26 mouse cellular contexts compared by ENCODE assay signal in the genomic region with DNA sequence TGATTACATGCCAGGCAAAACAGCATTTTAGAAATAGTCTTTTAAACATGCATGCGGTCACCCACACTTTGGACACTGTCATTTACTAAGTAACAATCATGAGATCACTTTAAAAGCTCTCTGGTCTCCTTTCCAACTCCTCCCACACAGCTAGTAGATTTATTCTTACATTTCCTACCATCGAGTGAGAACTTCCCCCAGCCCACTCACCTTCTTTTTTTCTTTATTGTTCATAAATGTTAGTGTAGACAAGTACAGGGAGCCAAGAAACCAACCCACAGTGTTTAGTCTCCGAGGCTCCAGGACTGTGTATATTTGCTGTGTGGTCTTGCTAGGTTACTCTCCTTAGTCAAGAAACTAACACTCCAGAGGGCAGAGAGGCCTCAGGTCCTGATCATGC. TPM values are rescaled to one million over a fixed set of nuclear protein-coding genes. Genes with fewer than 3 reads are reported as not detected.
A peak's percentile ranks its signal among the peaks of the same experiment; 100 is the strongest.
DNase-seq lines count a peak whose midpoint lies in the region; ATAC-seq and TF ChIP-seq lines count a peak whose summit lies in the region.
"Had no signal": no experiment of that assay in that cellular context is flagged by ENCODE, and none has a peak within 500 bp of the region (broad histone marks: within the 10 kb centered on the region; RNA-seq: fewer than 3 reads in every experiment).

No protein-coding gene starts in this region.

- 85% methylated on average over 3 of the region's 3 CpGs for WGBS in hindbrain, embryonic 13.5 days
- WGBS in hindbrain, embryonic 11.5 days = 89% methylated on average over 3 of the region's 3 CpGs
- 41% methylated on average over 3 of the region's 3 CpGs for WGBS in lung, embryonic 15.5 days
- WGBS in lung, postnatal 0 days = 27% methylated on average over 3 of the region's 3 CpGs

- H3K9me3 ChIP-seq in hindbrain, embryonic 13.5 days = no peaks in the 10 kb centered on the region
- H3K9me3 ChIP-seq in hindbrain, embryonic 11.5 days (ENCODE audit: control insufficient read depth, low read length) = no peaks in the 10 kb centered on the region
- no peaks in the 10 kb centered on the region for H3K9me3 ChIP-seq in lung, embryonic 15.5 days
- no peaks in the 10 kb centered on the region for H3K9me3 ChIP-seq in lung, postnatal 0 days (ENCODE audit: low read length)
- H3K9me3 ChIP-seq: embryonic facial prominence, embryonic 10.5 days; embryonic facial prominence, embryonic 15.5 days; hindbrain, embryonic 15.5 days; liver, embryonic 15.5 days; megakaryocyte, embryonic 14.5 days; midbrain, embryonic 13.5 days had no signal

- ATAC-seq in hindbrain, embryonic 13.5 days (ENCODE audit: low FRiP score) = no peak
- no peak for ATAC-seq in hindbrain, embryonic 11.5 days (ENCODE audit: low FRiP score)
- ATAC-seq in lung, embryonic 15.5 days (ENCODE audit: borderline replicate concordance, extremely low read depth, low FRiP score, low TSS enrichment) = no peak
- ATAC-seq in lung, postnatal 0 days = no peak
- ATAC-seq: midbrain, embryonic 13.5 days had no signal

- no peak for DNase-seq in hindbrain, embryonic 11.5 days (ENCODE audit: low spot score)
- DNase-seq in lung, postnatal 0 days (ENCODE audit: low spot score) = no peak
- DNase-seq in right cerebral cortex, adult 2 months (ENCODE audit: low spot score in 2 of 2) = peak; percentile 20 to 34
- DNase-seq in right cerebral cortex, postnatal 36 days (ENCODE audit: low spot score in 2 of 2) = no peak
- DNase-seq in telencephalon, adult 2 months (ENCODE audit: low read depth, low spot score) = peak; percentile 54
- no peak for DNase-seq in gastrocnemius, postnatal 14 days
- DNase-seq: adrenal gland, postnatal 25 days; B cell, adult 2 months; cerebellum, adult 8-10 months; cerebellum, postnatal 25 days; gastrocnemius, postnatal 36 days; heart, adult 18-20 months; heart, postnatal 4 days; kidney, adult 18-20 months; lung, postnatal 14 days; retina, postnatal 1 day; thymus, postnatal 14 days had no signal

- TF ChIP-seq EP300 in lung, postnatal 0 days (IDR thresholded peaks at IDR 0.05) = no peak

- no peaks in the 10 kb centered on the region for H3K27me3 ChIP-seq in hindbrain, embryonic 13.5 days
- no peaks in the 10 kb centered on the region for H3K27me3 ChIP-seq in hindbrain, embryonic 11.5 days (ENCODE audit: control insufficient read depth, insufficient read depth, low read length)
- H3K27me3 ChIP-seq in lung, embryonic 15.5 days = no peaks in the 10 kb centered on the region
- no peaks in the 10 kb centered on the region for H3K27me3 ChIP-seq in lung, postnatal 0 days (replicated peaks; ENCODE audit: insufficient read depth, low read length)
- H3K27me3 ChIP-seq: embryonic facial prominence, embryonic 15.5 days; hindbrain, embryonic 15.5 days; liver, embryonic 15.5 days; midbrain, embryonic 13.5 days had no signal

- no peak overlapping the region for H3K4me2 ChIP-seq in hindbrain, embryonic 13.5 days
- H3K4me2 ChIP-seq in hindbrain, embryonic 11.5 days (replicated peaks; ENCODE audit: low read depth, low read length) = no peak overlapping the region
- H3K4me2 ChIP-seq in lung, embryonic 15.5 days = no peak overlapping the region
- no peak overlapping the region for H3K4me2 ChIP-seq in lung, postnatal 0 days (replicated peaks; ENCODE audit: low read depth, low read length)
- H3K4me2 ChIP-seq: embryonic facial prominence, embryonic 15.5 days; heart, embryonic 11.5 days; hindbrain, embryonic 15.5 days; liver, embryonic 15.5 days; midbrain, embryonic 13.5 days had no signal

- no peak for TF ChIP-seq CTCF in lung, postnatal 0 days (IDR thresholded peaks at IDR 0.05)

- H3K36me3 ChIP-seq in hindbrain, embryonic 13.5 days = no peaks in the 10 kb centered on the region
- no peaks in the 10 kb centered on the region for H3K36me3 ChIP-seq in hindbrain, embryonic 11.5 days (ENCODE audit: control insufficient read depth, insufficient read depth, low read length)
- no peaks in the 10 kb centered on the region for H3K36me3 ChIP-seq in lung, embryonic 15.5 days
- H3K36me3 ChIP-seq in lung, postnatal 0 days (ENCODE audit: insufficient read depth, low read length) = no peaks in the 10 kb centered on the region
- H3K36me3 ChIP-seq: embryonic facial prominence, embryonic 15.5 days; hindbrain, embryonic 15.5 days; liver, embryonic 15.5 days; midbrain, embryonic 13.5 days had no signal

- no peak overlapping the region for H3K9ac ChIP-seq in hindbrain, embryonic 13.5 days
- no peak overlapping the region for H3K9ac ChIP-seq in hindbrain, embryonic 11.5 days (ENCODE audit: low read depth, low read length)
- H3K9ac ChIP-seq in lung, embryonic 15.5 days = no peak overlapping the region
- H3K9ac ChIP-seq in lung, postnatal 0 days (replicated peaks; ENCODE audit: low read depth) = no peak overlapping the region
- H3K9ac ChIP-seq: embryonic facial prominence, embryonic 15.5 days; hindbrain, embryonic 15.5 days; liver, embryonic 15.5 days; midbrain, embryonic 13.5 days had no signal

- no peak overlapping the region for H3K4me3 ChIP-seq in hindbrain, embryonic 13.5 days
- no peak overlapping the region for H3K4me3 ChIP-seq in hindbrain, embryonic 11.5 days (ENCODE audit: low read depth, low read length)
- H3K4me3 ChIP-seq in lung, embryonic 15.5 days = no peak overlapping the region
- H3K4me3 ChIP-seq in lung, postnatal 0 days (ENCODE audit: low read depth, low read length) = no peak overlapping the region
- H3K4me3 ChIP-seq: embryonic facial prominence, embryonic 10.5 days; embryonic facial prominence, embryonic 15.5 days; hindbrain, embryonic 15.5 days; liver, embryonic 15.5 days; megakaryocyte, embryonic 14.5 days; midbrain, embryonic 13.5 days had no signal

- intact Hi-C loops in gastrocnemius, postnatal 14 days (cut with DNase I; ENCODE audit: low total_unique reads) = no loop called here

- H3K27ac ChIP-seq in hindbrain, embryonic 13.5 days = 0 out of 2 replicates have a peak overlapping the region, but pooled peaks have one; percentile 6
- no peak overlapping the region for H3K27ac ChIP-seq in hindbrain, embryonic 11.5 days (ENCODE audit: low read depth, low read length)
- peak overlapping the region; percentile 37; the same call in 1 of the 2 replicates for H3K27ac ChIP-seq in lung, embryonic 15.5 days
- H3K27ac ChIP-seq in lung, postnatal 0 days (ENCODE audit: low read length) = no peak overlapping the region
- H3K27ac ChIP-seq: embryonic facial prominence, embryonic 10.5 days; embryonic facial prominence, embryonic 15.5 days; liver, embryonic 15.5 days; midbrain, embryonic 13.5 days had no signal

- peaks cover 32% of the 10 kb centered on the region for H3K4me1 ChIP-seq in hindbrain, embryonic 13.5 days (replicated peaks)
- no peaks in the 10 kb centered on the region for H3K4me1 ChIP-seq in hindbrain, embryonic 11.5 days (replicated peaks; ENCODE audit: control insufficient read depth, insufficient read depth, low read length)
- peaks cover 40% of the 10 kb centered on the region for H3K4me1 ChIP-seq in lung, embryonic 15.5 days
- H3K4me1 ChIP-seq in lung, postnatal 0 days (ENCODE audit: insufficient read depth, low read depth, low read length) = peaks cover 12% of the 10 kb centered on the region; the same call in 1 of the 2 replicates

RNA-seq across cellular contexts. Expression of a gene that starts 16.1 kb away (rescaled TPM):
- 0.50 and 1.0 TPM in 2 replicates for polyA plus RNA-seq in hindbrain, embryonic 13.5 days (2015; fragmentation: Nextera tagmentation; extraction: Ambion mirVana)
- 2.0 and 2.8 TPM in 2 replicates for polyA plus RNA-seq in hindbrain, embryonic 11.5 days (2014; fragmentation: Nextera tagmentation; extraction: Ambion mirVana)
- polyA plus RNA-seq in lung, embryonic 15.5 days (2015; fragmentation: Nextera tagmentation; extraction: Ambion mirVana) = 2.7 and 3.9 TPM in 2 replicates
- 3.8 TPM in 2 replicates for polyA plus RNA-seq in lung, postnatal 0 days (2015; fragmentation: Nextera tagmentation; extraction: Ambion mirVana)
- total RNA-seq in gastrocnemius, postnatal 14 days (2021) = 10 to 100 TPM; 12.9 to 16.9 TPM

Comparison
In these comparisons a context has a peak if more than half of its experiments do, and no peak if none do; other contexts are left out.
1. H3K27ac ChIP-seq: peak in hindbrain, embryonic 13.5 days (single experiment) and lung, embryonic 15.5 days (single experiment); none in hindbrain, embryonic 11.5 days (single experiment) and lung, postnatal 0 days (single experiment).
2. DNase-seq: peak in right cerebral cortex, adult 2 months (2 of 2) and telencephalon, adult 2 months (single experiment); none in hindbrain, embryonic 11.5 days (single experiment), lung, postnatal 0 days (single experiment), right cerebral cortex, postnatal 36 days (0 of 2) and gastrocnemius, postnatal 14 days (single experiment).